Mouse (Mus musculus) erythroblast, embryonic 14.5 days (primary cell): Measurements from ENCODE around the gene Gdi2.

ENCODE experiments used
- GATA1 ChIP-seq: IDR thresholded peaks from 2 replicates; pipeline ENCODE4 v1.6.1; 2012; ENCODE audit warnings: low read length, inconsistent platforms, mixed read lengths
- TAL1 ChIP-seq: IDR thresholded peaks from 3 replicates; pipeline ENCODE4 v1.6.1; 2012; ENCODE audit warnings: low read length, inconsistent platforms, mixed read lengths

GRCm38 (mm10) chr13:3530451-3530850 is 7.4 kb upstream of the Gdi2 start:
- TF ChIP-seq GATA1 (no peak), TAL1 (no peak)
